Mouse (Mus musculus): Measurements from ENCODE around the gene Ppp2r3a. TPM values are rescaled to one million over a fixed set of nuclear protein-coding genes. Genes with fewer than 3 reads are reported as not detected.

Gene Ppp2r3a
- polyA plus RNA-seq, 1 experiment from 2014 or later: 22.5 TPM

DNA sequence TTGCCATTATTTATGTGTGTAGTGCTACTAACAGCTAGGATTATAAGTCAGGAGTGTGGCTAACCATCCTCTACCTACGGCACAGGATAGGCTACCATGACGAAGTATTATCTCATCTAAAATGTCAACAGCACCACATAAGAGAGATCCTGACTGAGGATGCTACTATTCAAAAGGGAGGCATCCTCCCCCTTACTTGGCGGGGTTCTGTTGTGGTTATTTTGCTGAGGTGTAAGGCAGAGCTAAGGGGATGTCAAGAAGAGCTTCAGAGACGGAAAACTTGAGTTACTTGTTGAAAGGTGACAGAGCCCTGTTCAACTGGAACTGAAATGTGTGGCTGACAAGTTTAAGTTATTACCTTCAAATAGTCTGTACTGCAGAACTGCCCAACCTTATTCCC lies 2.0 kb downstream of the Ppp2r3a start:
- peak overlapping the region; percentile 65 for H3K4me2 ChIP-seq
- no peak for ATAC-seq (ENCODE audit: low read depth)
- peak overlapping the region; percentile 82 for H3K4me3 ChIP-seq
- H3K27me3 ChIP-seq: no peaks in the 10 kb centered on the region
- H3K27ac ChIP-seq (replicated peaks): no peak overlapping the region; the same call in 1 of the 2 replicates
- peaks cover 36% of the 10 kb centered on the region for H3K4me1 ChIP-seq (replicated peaks)
- WGBS: 58% methylated on average over 4 of the region's 4 CpGs
- H3K9me3 ChIP-seq: no peaks in the 10 kb centered on the region
- no peaks in the 10 kb centered on the region for H3K36me3 ChIP-seq
- H3K9ac ChIP-seq: peak overlapping the region; percentile 89; the same call in 1 of the 2 replicates

DNA sequence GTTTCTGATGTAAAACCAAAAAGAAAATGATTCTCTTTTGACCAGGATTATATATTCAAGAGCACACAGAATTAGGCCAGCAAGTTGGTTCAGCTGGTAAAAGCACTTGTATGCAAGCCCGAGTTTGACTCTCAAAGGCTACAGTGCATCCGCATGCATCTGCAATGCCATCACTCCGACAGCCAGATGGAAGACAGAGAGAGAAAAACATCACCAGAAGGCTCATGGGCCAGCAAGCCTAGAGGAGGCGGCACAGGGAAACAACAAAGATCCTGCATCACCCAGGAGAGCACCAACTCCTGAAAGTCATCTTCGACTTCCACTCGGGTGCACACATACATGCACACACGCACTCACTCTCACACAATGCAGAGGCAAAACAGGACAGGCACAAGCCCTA lies 4.1 kb downstream of the Ppp2r3a start:
- H3K27me3 ChIP-seq: no peaks in the 10 kb centered on the region
- H3K4me3 ChIP-seq: no peak overlapping the region
- H3K9ac ChIP-seq: no peak overlapping the region
- H3K9me3 ChIP-seq: no peaks in the 10 kb centered on the region
- H3K4me1 ChIP-seq (replicated peaks): peaks cover 36% of the 10 kb centered on the region
- no peaks in the 10 kb centered on the region for H3K36me3 ChIP-seq
- no peak for ATAC-seq (ENCODE audit: low read depth)
- 55% methylated on average over 7 of the region's 7 CpGs for WGBS
- no peak overlapping the region for H3K27ac ChIP-seq (replicated peaks)
- 0 out of 2 replicates have a peak overlapping the region, but pooled peaks have one; percentile 2 for H3K4me2 ChIP-seq

DNA sequence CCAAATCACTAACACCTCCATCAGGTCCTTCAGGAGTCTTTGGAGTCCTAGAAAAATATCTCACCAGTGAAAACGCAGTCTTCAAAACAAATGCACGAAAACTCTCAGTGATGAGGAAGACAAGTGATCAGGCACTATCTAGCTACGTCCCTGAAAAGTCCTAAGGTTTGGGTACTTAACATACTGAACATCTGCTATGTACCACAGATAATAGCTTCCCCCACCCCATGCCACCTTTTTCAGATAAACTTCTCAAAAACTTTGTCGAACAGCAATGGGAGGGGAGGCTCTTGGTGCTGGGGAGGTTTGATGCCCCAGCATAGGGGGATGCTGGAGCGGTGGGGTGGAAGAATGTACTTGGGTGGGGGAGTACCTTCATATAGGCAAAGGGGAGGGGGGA lies 6.1 kb downstream of the Ppp2r3a start:
- H3K4me2 ChIP-seq: no peak overlapping the region
- WGBS: 91% methylated on average over 5 of the region's 5 CpGs
- H3K27me3 ChIP-seq: no peaks in the 10 kb centered on the region
- no peaks in the 10 kb centered on the region for H3K9me3 ChIP-seq
- no peak for ATAC-seq (ENCODE audit: low read depth)
- no peak overlapping the region for H3K9ac ChIP-seq
- no peak overlapping the region for H3K4me3 ChIP-seq
- H3K27ac ChIP-seq (replicated peaks): no peak overlapping the region
- no peaks in the 10 kb centered on the region for H3K36me3 ChIP-seq
- H3K4me1 ChIP-seq (replicated peaks): peaks cover 37% of the 10 kb centered on the region

DNA sequence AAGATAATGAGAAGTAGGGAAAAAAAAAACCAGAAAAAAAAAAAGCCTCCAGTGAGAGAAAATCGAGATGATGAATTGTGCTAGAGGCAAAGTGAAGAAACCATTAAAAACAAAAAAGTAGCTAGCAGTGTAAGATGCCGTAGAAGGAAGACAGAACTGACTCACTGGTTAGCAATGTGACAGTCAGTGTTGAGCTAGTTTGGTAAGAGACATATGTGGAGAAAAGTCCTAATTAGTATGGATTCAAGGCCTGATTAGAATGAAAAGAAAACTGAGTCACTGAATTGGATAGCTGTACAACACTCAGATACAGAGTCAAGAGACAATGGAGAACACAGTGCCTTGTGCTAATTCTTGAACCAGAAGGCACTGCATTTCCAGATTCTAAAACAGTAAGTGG lies 7.9 kb downstream of the Ppp2r3a start:
- no peak overlapping the region for H3K9ac ChIP-seq
- H3K27ac ChIP-seq (replicated peaks): no peak overlapping the region
- H3K4me3 ChIP-seq: no peak overlapping the region
- no peak overlapping the region for H3K4me2 ChIP-seq
- no peak for ATAC-seq (ENCODE audit: low read depth)
- 65% methylated on average over 2 of the region's 2 CpGs for WGBS
- H3K9me3 ChIP-seq: no peaks in the 10 kb centered on the region
- H3K36me3 ChIP-seq: no peaks in the 10 kb centered on the region
- H3K4me1 ChIP-seq (replicated peaks): peaks cover 24% of the 10 kb centered on the region
- no peaks in the 10 kb centered on the region for H3K27me3 ChIP-seq

DNA sequence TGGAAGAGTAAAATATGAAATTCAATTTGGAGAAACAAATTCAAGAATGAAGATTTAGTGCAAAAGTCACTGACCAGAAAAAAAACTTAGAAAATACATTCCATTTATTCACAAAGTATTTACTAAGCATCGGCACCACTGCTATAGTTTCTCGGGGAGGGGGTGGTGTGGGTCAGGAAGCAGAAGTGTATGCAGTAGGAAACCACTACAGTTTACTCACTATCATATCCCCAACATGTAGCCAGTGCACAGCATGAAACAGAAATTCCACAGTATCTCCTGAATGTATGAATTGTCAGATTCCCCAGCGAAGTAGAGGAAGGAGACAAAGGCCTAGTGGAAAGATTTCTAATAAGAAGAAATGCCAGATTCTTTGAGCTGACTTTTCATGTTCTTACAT lies 11.4 kb downstream of the Ppp2r3a start:
- Histone ChIP-seq H3K9me3 (no peaks in the 10 kb centered on the region), H3K4me3 (no peak overlapping the region), H3K27ac (replicated peaks) (no peak overlapping the region), H3K9ac (no peak overlapping the region), H3K27me3 (no peaks in the 10 kb centered on the region), H3K36me3 (no peaks in the 10 kb centered on the region), H3K4me2 (no peak overlapping the region), H3K4me1 (replicated peaks) (0 out of 2 replicates have a peak, but pooled peaks cover 7% of the 10 kb centered on the region)
- no peak for ATAC-seq (ENCODE audit: low read depth)
- WGBS: 74% methylated on average over 3 of the region's 3 CpGs

DNA sequence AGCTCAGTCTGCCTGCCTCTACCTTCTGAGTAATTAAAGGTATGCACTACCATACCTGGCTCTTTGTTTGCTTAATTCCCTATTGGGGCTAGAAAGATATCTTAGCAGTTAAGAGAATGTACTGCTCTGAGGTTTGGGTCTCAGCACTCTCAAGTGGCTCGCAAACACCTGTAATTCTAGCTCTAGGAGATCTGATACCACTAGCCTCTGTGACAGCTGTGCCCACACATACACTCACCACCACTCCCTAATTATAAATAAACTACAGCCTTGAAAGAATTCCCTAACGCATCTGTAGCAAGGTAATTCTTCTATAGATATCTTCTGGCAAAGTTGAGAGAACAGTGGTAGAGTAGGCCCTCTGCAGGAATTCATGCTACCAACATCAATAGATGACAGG lies 15.8 kb downstream of the Ppp2r3a start:
- Histone ChIP-seq H3K9ac (no peak overlapping the region), H3K9me3 (no peaks in the 10 kb centered on the region), H3K27me3 (no peaks in the 10 kb centered on the region), H3K36me3 (no peaks in the 10 kb centered on the region), H3K4me3 (no peak overlapping the region), H3K4me1 (replicated peaks) (0 out of 2 replicates have a peak, but pooled peaks cover 7% of the 10 kb centered on the region), H3K4me2 (no peak overlapping the region), H3K27ac (replicated peaks) (no peak overlapping the region)
- 87% methylated on average over 2 of the region's 2 CpGs for WGBS
- ATAC-seq (ENCODE audit: low read depth): no peak

DNA sequence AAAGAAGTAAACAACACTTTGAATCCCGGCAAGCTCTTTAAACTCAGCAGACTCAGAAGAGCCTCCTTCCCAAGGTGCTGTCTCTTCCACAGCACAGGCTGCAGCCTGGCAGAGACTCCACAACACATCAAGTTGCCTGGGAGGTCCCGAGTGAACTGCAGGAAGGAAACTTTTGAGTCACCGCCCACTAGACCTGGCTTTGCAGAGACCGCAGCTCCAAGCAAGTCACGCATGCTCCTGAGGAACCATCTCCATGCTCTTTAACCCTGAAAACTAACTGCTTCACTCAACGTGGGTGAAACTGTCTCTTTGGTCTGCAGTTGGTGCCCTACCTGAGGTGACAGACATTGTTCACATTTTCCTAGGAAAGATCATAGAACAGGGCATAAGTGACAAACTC lies 19.6 kb downstream of the Ppp2r3a start:
- Histone ChIP-seq H3K4me2 (no peak overlapping the region), H3K4me3 (no peak overlapping the region), H3K9ac (no peak overlapping the region), H3K9me3 (no peaks in the 10 kb centered on the region), H3K27ac (replicated peaks) (no peak overlapping the region), H3K27me3 (no peaks in the 10 kb centered on the region), H3K36me3 (no peaks in the 10 kb centered on the region), H3K4me1 (replicated peaks) (no peaks in the 10 kb centered on the region)
- 81% methylated on average over 6 of the region's 6 CpGs for WGBS
- ATAC-seq (ENCODE audit: low read depth): no peak

DNA sequence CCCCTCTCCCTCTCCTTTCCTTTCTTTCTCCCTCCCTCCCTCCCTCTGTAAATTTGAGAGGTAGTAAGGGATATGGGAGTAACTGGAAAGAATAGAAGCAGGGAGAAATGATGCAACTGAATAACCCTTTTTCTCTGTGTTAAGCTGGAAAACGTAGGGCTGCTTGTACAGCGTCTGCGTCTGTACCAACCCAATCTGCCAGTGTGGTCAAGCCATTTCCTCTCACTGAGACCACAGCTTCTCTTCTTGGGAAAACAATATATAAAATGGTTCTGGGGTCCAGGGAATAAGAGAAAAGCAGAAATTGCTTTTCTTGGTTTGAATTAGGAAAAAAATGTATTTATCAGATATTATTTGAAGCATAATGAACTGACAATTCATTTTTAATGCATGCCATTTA lies 21.6 kb downstream of the Ppp2r3a start:
- WGBS: 92% methylated on average over 3 of the region's 3 CpGs
- H3K9me3 ChIP-seq: no peaks in the 10 kb centered on the region

DNA sequence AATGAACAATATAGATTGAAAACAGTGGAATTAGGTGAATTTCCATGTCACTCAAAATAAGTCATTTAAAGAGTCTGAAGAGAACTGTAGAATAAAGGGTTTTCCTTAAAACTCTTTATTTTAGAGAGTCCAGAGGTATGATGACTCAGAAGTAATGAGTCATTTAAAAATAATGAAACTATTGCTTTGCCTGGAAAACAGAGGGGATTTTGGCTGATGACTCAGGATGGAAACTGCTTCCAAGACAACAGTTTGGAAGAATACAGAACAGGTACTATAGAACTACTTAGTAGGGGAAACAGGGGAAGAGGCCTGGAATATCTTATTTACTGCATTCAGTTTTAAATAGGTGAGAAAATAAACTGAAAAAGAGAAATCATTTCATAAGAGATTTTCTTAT lies 22.7 kb downstream of the Ppp2r3a start:
- Histone ChIP-seq H3K4me1 (replicated peaks) (no peaks in the 10 kb centered on the region), H3K9me3 (no peaks in the 10 kb centered on the region), H3K4me2 (no peak overlapping the region), H3K27ac (replicated peaks) (no peak overlapping the region), H3K27me3 (no peaks in the 10 kb centered on the region), H3K9ac (no peak overlapping the region), H3K36me3 (no peaks in the 10 kb centered on the region), H3K4me3 (no peak overlapping the region)
- no peak for ATAC-seq (ENCODE audit: low read depth)

More for the DNA sequence above, 21.6 kb downstream of the Ppp2r3a start:
- H3K4me2 ChIP-seq: no peak overlapping the region
- H3K4me1 ChIP-seq (replicated peaks): no peaks in the 10 kb centered on the region
- H3K27me3 ChIP-seq: no peaks in the 10 kb centered on the region
- no peak overlapping the region for H3K9ac ChIP-seq
- H3K36me3 ChIP-seq: no peaks in the 10 kb centered on the region
- no peak overlapping the region for H3K27ac ChIP-seq (replicated peaks)
- H3K4me3 ChIP-seq: no peak overlapping the region
- ATAC-seq (ENCODE audit: low read depth): no peak

DNA sequence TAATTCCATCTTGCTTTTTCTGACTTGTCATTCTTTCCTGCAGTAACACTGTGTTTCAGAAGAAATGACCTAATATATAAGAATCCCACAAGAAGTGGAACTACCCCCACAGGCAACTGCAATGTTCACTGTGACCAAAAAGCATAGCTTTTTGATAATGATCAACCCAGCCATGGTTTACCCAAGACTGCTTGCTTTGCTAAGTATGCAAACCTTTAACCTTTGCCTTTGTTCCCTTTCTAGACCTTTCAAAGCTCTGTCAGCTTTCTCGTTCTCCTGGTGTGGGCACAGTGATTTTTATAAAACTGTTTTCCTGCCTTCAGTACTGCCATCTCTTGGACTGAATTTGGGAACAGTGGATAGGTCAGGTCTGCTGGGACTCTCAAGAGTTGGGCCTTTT lies 43.6 kb downstream of the Ppp2r3a start:
- WGBS: 38% methylated on average over 1 of the region's 1 CpGs
- Histone ChIP-seq H3K4me2 (no peak overlapping the region), H3K27me3 (no peaks in the 10 kb centered on the region), H3K36me3 (peaks cover 14% of the 10 kb centered on the region), H3K4me3 (no peak overlapping the region), H3K4me1 (replicated peaks) (no peaks in the 10 kb centered on the region), H3K9me3 (no peaks in the 10 kb centered on the region), H3K9ac (no peak overlapping the region), H3K27ac (replicated peaks) (no peak overlapping the region)
- ATAC-seq (ENCODE audit: low read depth): no peak

DNA sequence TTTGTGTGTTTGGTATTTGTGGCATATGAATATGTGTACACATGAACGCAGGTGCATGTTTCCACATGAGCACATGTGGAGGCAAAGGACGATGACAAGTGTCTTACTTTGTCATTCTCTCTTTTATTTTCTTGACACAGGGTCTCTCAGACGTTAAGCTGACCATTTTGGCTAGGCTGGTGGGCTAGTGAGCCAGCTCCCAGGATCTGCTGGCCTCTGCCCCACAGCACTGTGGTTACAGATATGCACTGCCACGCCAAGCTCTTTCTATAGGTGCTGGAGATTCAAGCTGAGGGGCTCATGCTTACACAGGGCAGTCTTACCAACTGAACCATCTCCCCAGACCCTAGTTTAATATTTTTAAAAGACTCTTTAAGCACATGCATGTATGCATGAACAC lies 45.1 kb downstream of the Ppp2r3a start:
- H3K4me3 ChIP-seq: no peak overlapping the region
- no peaks in the 10 kb centered on the region for H3K27me3 ChIP-seq
- H3K27ac ChIP-seq (replicated peaks): no peak overlapping the region
- H3K9me3 ChIP-seq: no peaks in the 10 kb centered on the region
- no peak for ATAC-seq (ENCODE audit: low read depth)
- H3K4me1 ChIP-seq (replicated peaks): no peaks in the 10 kb centered on the region
- 87% methylated on average over 4 of the region's 4 CpGs for WGBS
- peaks cover 14% of the 10 kb centered on the region for H3K36me3 ChIP-seq
- no peak overlapping the region for H3K4me2 ChIP-seq
- no peak overlapping the region for H3K9ac ChIP-seq

DNA sequence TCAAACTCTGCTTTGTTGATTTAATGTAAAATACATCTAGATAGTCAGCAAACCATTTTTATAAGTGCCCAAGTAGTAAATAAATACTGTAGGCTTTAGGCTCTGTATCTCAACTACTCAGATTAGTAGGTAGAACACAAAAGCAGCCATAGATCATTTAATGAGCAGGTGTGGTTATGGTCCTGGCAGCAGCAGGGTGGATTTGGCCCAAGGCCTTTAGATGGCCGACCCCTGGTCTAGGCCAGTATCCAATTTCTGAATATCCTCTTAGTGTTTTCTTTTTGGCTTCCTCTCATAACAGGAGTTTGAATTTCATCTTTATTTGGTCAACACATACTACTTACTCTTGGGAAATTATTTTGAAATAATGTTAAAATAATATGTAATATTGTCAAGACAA lies 46.4 kb downstream of the Ppp2r3a start:
- 74% methylated on average over 1 of the region's 1 CpGs for WGBS

DNA sequence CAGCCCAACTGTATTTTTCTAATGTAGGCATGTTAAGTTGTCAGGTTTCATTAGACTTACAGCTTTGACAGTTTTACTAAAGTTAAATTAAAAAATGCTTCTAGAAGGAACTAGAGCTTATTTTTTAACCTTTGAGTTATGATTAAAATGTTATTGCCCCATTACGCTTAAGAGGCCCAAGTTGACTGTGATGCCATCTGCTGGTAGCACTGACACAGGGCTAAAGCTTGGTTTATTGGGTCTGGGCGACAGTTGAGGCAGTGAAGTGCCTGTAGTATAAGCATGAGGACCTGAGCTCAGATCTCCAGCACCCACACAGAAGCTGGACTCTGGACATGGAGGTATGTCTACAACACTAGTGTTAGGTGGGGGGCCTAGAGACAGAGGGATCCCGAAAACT lies 47.5 kb downstream of the Ppp2r3a start:
- 0 out of 2 replicates have a peak, but pooled peaks cover 2% of the 10 kb centered on the region for H3K36me3 ChIP-seq

More for the DNA sequence above, 46.4 kb downstream of the Ppp2r3a start:
- 0 out of 2 replicates have a peak, but pooled peaks cover 3% of the 10 kb centered on the region for H3K36me3 ChIP-seq
- H3K9ac ChIP-seq: no peak overlapping the region
- H3K4me3 ChIP-seq: no peak overlapping the region
- H3K9me3 ChIP-seq: no peaks in the 10 kb centered on the region
- H3K4me2 ChIP-seq: no peak overlapping the region
- H3K4me1 ChIP-seq (replicated peaks): peaks cover 10% of the 10 kb centered on the region
- no peak for ATAC-seq (ENCODE audit: low read depth)
- H3K27me3 ChIP-seq: no peaks in the 10 kb centered on the region
- H3K27ac ChIP-seq (replicated peaks): no peak overlapping the region

More for the DNA sequence above, 47.5 kb downstream of the Ppp2r3a start:
- Histone ChIP-seq H3K4me2 (no peak overlapping the region), H3K4me3 (no peak overlapping the region), H3K9ac (no peak overlapping the region), H3K4me1 (replicated peaks) (peaks cover 12% of the 10 kb centered on the region), H3K27me3 (no peaks in the 10 kb centered on the region), H3K9me3 (no peaks in the 10 kb centered on the region), H3K27ac (replicated peaks) (no peak overlapping the region)
- no peak for ATAC-seq (ENCODE audit: low read depth)
- 79% methylated on average over 3 of the region's 3 CpGs for WGBS

Data from neural tube, embryonic 13.5 days (tissue).